Mouse (Mus musculus): Measurements from ENCODE around the gene Vwa2.

The Vwa2 gene

GRCm38 (mm10) chr19:56908472-56909270 is 34.6 kb downstream of the Vwa2 start:
- DNase-seq (ENCODE audit: low read depth, low spot score) = no peak

GRCm38 (mm10) chr19:56910561-56910960 is 36.5 kb downstream of the Vwa2 start:
- DNase-seq (ENCODE audit: low read depth, low spot score) = no peak

GRCm38 (mm10) chr19:56913761-56914160 is 39.7 kb downstream of the Vwa2 start:
- no peak for DNase-seq (ENCODE audit: low read depth, low spot score)

- DNase-seq (ENCODE audit: low read depth, low spot score) = no peak
These were observed 40.6 kb downstream of the Vwa2 start for GRCm38 (mm10) chr19:56914658-56915057.

GRCm38 (mm10) chr19:56915084-56915483 is 41.0 kb downstream of the Vwa2 start:
- DNase-seq (ENCODE audit: low read depth, low spot score) = no peak

GRCm38 (mm10) chr19:56919628-56920027 is 45.6 kb downstream of the Vwa2 start:
- DNase-seq (ENCODE audit: low read depth, low spot score) = peak; percentile 37

GRCm38 (mm10) chr19:56920232-56920631 is 46.2 kb downstream of the Vwa2 start:
- DNase-seq (ENCODE audit: low read depth, low spot score) = no peak

- DNase-seq (ENCODE audit: low read depth, low spot score) = no peak
These were observed 47.7 kb downstream of the Vwa2 start for GRCm38 (mm10) chr19:56921744-56922143.

GRCm38 (mm10) chr19:56929392-56929791 is 55.3 kb downstream of the Vwa2 start:
- DNase-seq (ENCODE audit: low read depth, low spot score) = no peak

- DNase-seq (ENCODE audit: low read depth, low spot score) = no peak
These were observed 56.0 kb downstream of the Vwa2 start for GRCm38 (mm10) chr19:56930029-56930428.

- DNase-seq (ENCODE audit: low read depth, low spot score) = no peak
These were observed 59.8 kb downstream of the Vwa2 start for GRCm38 (mm10) chr19:56933800-56934199.

GRCm38 (mm10) chr19:56935111-56935510 is 61.1 kb downstream of the Vwa2 start:
- no peak for DNase-seq (ENCODE audit: low read depth, low spot score)

GRCm38 (mm10) chr19:56935777-56936176 is 61.7 kb downstream of the Vwa2 start:
- DNase-seq (ENCODE audit: low read depth, low spot score) = no peak

- DNase-seq (ENCODE audit: low read depth, low spot score) = no peak
These were observed 62.2 kb downstream of the Vwa2 start for GRCm38 (mm10) chr19:56936253-56936652.

GRCm38 (mm10) chr19:56937911-56938310 is 63.9 kb downstream of the Vwa2 start:
- no peak for DNase-seq (ENCODE audit: low read depth, low spot score)

GRCm38 (mm10) chr19:56939826-56940225 is 65.8 kb downstream of the Vwa2 start:
- no peak for DNase-seq (ENCODE audit: low read depth, low spot score)

GRCm38 (mm10) chr19:56940507-56940906 is 66.5 kb downstream of the Vwa2 start:
- DNase-seq (ENCODE audit: low read depth, low spot score) = no peak

- no peak for DNase-seq (ENCODE audit: low read depth, low spot score)
These were observed 68.2 kb downstream of the Vwa2 start for GRCm38 (mm10) chr19:56942216-56942615.

- DNase-seq (ENCODE audit: low read depth, low spot score) = no peak
These were observed 70.2 kb downstream of the Vwa2 start for GRCm38 (mm10) chr19:56944211-56944610.

GRCm38 (mm10) chr19:56944826-56945225 is 70.8 kb downstream of the Vwa2 start:
- DNase-seq (ENCODE audit: low read depth, low spot score) = no peak

- no peak for DNase-seq (ENCODE audit: low read depth, low spot score)
These were observed 71.6 kb downstream of the Vwa2 start for GRCm38 (mm10) chr19:56945621-56946020.

GRCm38 (mm10) chr19:56946277-56946676 is 72.2 kb downstream of the Vwa2 start:
- no peak for DNase-seq (ENCODE audit: low read depth, low spot score)

- DNase-seq (ENCODE audit: low read depth, low spot score) = no peak
These were observed 72.7 kb downstream of the Vwa2 start for GRCm38 (mm10) chr19:56946727-56947126.
